Mouse (Mus musculus) ES-Bruce4 (cell line): ENCODE data around the gene Cntn5.

Source experiments
- CTCF ChIP-seq: IDR thresholded peaks from one replicate; pipeline ENCODE4 v1.8.1; 2011; ENCODE audit warnings: low read depth, low read length
- EP300 ChIP-seq: IDR thresholded peaks from 2 replicates; pipeline ENCODE4 v1.6.1; 2011; ENCODE audit warnings: low read depth, low read length; ENCODE audit not compliant: insufficient read depth
- POLR2A ChIP-seq: IDR thresholded peaks from one replicate; pipeline ENCODE4 v1.8.1; 2011; ENCODE audit warnings: low read length; ENCODE audit not compliant: insufficient read depth

- no peak for TF ChIP-seq CTCF
- no peak for TF ChIP-seq POLR2A
- no peak for TF ChIP-seq EP300
These were observed 235.9 kb downstream of the Cntn5 start for GRCm38 (mm10) chr9:10668676-10669075.
